Mouse (Mus musculus) frontal cortex, adult (tissue): ENCODE results near the gene Tmprss7.

Source experiments
- ATAC-seq: cut with Nextera tagmentation; 2 replicates; pipeline ENCODE4 v1.9.2; 2017; ENCODE audit warnings: mild to moderate bottlenecking, moderate library complexity, mixed read lengths; ENCODE audit not compliant: low TSS enrichment

Gene Tmprss7

DNA sequence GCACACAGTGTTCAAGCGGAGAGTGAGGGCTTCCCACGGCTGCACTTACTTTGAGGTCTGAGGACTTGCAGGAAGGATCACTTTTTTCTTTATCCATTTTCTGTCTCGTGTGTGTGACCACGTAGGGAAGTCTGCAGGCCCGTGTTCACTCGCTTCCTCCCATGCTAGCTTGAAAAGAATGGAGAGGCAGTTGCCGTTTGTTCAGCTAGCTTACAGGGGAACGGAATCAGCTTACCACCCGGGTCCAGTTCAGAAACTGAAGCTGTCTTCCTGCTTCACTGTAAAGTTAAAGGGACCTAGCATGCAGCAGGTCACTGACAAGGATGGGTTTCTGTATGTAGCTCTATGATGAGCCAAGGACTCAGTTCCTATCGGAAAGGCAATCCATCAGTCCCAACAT, at the start of gene Tmprss7:
Tmprss7 (minus strand) TSS at position 101 of the 400 bp plus-strand sequence.
- ATAC-seq: peak; percentile 25; the same call in 1 of the 2 replicates

DNA sequence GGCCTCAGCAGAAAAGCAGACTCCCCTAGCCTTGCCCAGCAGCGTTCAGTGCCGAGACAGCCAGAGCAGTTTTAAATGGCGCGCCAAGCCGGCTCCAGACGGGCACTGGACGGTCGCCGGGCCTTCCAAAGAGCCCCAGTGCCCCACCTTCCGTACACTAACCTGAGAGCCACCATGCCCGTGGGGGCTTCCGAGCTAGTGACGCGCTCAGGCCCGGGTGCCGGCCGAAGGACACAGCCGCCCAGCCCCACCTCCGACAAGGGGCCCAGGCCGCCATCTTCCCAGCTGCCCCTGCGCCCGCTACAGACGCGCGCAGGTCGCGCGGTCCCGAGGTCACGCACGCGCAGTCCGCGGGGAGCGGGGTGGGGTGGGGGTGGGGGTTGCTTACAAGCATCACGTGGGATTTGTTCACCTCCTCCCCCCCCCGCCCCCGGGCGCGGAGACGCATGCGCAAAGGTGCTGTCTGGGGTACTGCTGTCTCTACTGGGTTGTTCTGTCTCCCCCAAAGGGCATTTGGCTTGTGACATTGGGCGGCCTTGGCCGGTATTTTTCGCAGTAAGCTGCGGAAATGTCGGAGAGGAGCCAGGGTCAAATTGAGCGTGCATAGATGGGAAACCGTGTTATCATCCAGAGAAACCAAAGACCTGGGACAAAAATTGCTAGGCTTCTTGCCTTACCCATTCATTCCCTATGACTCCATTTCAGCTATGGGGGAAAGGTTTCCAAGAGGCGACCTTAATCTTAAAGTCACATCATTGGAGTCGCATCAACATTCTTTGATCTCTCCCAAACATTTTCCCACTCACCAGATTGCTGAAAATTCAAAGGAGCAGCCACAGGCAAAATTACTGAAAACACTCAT, 49.4 kb upstream of the Tmprss7 start, which contains the start of gene Abhd10:
Abhd10 (minus strand) TSS at position 341 of the 862 bp plus-strand sequence.
- peak; percentile 97 for ATAC-seq

DNA sequence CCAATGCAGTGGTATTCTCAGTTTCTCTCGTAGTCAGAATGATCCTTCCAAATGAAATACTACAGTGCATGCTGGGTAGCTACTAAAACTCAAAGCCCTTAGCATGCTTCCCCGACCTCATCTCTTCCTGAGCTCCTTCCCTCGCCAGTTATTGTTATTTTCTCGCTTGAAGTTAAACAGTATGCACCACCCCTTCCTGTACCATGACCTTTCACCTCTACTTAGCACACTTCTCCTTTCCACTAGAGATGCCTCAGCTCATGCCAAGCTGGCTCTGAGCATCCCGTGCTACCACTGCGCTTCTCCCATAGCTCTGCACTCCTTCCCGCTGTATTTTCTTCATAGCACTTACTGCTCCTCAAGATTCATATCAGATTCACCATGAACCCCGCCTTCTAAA, 44.4 kb upstream of the Tmprss7 start:
- no peak for ATAC-seq

DNA sequence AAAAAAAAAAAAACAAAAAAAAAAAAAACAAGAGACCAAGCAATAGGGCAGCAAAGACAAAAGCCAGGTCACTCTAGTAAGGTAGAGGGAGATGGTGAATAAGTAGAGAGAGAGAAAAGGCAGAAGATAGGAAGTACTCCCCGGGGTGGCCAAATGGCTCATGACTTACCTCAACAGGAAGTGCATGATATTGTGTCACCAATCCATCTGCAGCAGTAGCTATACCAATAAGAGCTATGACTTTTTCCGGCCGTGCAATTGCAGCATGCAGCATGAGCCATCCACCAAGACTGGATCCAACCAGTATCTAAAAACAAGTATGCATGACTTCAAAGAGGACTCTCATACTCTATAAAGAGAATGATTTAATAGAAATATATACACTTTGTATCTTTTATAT, 43.3 kb upstream of the Tmprss7 start:
- no peak for ATAC-seq

DNA sequence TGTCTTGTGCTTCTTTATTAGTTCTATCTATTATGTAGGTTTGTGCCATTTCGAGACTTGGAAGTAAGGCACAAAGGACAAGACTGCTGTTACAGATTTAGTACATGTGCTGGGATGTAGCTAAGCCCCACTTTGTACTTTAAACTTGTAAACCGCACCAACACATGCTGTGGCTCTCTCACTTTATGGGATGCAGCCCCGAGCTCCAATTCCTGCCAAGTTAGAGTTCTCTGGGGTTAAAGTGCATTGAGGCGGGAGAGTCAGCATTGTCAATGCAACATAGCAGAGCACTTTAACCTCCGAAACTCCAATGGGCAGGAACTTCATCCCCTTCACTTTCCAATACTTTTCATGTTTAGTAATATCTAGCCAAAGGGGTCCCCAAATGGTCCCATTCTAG, 35.7 kb upstream of the Tmprss7 start:
- ATAC-seq: no peak

DNA sequence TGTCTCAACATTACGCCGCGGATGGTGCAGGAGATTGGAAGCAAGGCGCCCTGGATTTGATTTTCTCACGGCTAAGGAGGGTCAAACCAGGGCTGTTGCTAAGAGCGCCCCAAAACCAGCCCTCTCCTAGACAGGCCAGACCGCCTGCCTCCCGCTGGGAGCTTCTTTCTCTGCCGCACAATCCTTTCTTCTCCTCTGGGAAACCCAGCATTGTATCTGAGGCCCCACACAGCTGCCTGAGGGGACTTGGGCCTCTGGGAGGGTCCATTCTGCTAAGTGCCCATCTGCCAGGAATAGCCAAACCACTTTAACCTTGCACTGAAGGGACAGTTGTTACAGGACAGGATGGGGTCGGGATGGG, 31.3 kb upstream of the Tmprss7 start:
- ATAC-seq: peak; percentile 25

DNA sequence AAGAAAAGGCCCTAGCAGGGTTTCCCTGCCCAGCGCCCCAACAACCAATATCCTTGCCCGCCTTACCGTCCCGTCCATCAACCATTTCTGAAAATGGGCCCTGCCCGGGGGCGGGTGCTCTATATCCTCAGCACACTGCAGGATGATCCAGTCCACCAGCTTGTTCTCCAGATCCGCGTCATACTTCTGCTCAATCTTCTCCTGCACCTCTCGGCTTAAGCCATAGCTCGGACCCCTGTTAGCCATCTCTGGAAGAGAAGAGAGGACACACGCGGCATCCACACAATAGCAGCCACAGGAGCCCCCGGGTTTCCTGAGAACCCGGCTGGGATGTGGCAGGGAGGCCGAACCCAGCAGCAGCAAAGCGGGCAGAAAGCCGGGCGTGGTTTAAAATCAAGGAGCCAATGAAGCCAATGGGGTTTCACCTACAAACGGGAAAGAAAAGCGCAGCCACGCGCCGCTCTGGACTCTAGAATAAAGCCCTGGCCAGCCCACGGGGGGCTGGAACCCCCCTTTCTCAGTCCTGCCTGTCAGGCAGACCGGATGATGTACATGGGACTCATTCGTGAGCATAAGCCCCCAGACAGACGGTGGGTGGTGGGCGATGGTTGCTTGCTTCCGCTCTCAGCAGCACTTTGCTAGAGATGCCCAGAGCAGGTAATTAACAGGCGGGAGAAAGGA, 30.7 kb upstream of the Tmprss7 start, which contains the start of gene Tagln3:
Tagln3 (minus strand) TSS at position 548 of the 681 bp plus-strand sequence.
- ATAC-seq: peak; percentile 64

DNA sequence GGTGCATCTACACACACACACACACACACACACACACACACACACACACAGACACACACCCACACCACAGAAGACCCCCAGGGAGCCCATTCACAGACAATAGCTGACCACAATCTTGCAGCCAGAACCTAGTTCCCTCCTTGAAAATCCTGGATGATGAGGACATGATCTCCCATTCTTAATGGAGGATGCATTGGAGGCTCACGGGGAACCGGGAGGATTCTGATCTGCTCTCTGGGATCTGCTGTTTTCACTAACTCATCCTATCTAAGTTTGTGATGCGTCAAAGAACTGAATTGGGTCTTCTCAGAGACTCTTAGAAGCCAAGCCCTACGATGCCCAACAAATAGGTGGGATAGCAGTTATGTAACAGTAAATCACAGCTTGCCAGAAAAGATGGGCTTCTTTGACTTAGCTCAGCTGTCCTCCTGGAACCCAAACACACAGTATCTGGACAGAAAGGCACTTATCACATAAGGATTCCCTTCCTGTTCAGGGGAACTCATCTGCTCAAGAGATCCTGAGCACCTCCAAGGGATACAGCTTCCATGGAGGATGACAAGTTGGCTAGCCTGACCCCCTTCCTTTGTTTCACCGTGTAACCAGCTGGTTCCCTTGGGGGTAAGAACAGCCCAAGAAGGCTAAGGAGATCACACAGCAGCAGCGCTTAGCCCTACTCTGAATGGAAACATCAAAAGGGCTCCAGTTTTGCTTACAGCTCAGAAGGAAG, 29.9 kb upstream of the Tmprss7 start:
- peak; percentile 24 for ATAC-seq

DNA sequence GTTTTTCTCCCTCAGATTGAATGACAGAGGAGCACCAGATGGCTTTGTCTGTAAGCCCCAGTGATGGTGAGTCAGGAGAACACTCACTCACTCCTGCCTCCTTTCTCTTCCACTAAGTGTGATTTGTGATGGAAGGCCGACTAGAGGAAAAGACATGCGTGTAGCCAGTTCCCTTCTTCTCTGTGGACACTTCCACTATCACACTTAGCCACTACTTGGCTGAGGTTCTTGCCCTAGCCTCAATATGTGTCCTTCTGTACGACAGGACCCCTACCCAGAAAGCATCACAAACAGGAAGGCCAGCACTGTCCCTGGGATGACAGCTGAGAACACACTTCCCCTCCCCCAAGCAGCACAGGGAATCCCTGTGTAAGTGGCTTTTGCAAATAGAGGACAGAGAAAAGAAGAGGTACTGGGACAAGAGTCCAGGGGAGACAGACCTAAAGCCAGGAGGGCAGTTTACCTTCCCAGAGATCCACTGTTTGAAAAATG, 29.0 kb upstream of the Tmprss7 start:
- ATAC-seq: peak; percentile 56

DNA sequence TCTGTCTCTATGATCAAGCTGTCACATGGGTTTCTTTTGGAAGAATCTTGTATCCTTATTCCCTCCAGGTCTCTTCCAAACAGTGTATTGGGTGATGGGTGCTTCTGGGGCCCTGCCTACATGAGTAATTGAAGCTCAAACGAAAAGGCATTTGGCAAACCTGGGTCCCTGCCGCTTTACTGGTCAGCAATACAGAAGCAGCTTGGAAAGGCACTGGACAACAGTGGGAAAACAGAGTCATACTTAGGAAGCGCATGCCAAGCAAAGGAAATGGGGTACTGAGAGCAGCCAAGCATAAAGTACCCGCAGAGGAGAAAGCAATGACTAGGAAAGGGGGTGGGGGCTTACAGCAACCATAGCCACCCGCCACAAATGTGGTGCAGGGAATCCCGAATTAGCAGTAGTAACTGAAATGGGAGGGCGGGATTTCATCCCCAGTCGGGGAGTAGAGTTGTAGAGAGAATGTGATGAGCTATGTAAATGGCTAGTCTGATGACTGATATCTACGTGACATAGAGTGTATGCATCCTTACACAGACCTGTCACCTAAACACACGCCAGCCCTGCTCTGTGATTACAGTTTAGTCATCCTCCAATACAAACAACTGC, 26.7 kb upstream of the Tmprss7 start:
- no peak for ATAC-seq

DNA sequence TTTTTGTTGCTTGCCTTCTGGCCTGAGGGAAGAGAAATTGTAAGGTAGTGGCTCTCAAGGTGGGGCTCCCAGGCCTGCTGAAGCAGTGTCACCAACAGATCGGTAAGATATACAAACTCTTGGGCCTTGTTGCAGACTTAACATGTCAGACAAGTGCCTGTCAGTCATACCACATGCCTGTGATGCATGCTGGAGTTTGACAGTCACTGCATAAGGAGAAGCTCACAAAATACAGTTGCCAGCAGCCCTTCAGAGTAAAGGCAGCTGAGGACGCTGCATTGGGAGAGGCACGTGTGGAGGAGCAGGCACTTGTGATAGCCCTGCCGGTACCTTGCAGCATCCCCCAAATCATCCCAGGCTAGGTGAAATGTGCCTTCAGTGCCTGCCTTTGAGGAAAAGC, 24.8 kb upstream of the Tmprss7 start:
- ATAC-seq: no peak

DNA sequence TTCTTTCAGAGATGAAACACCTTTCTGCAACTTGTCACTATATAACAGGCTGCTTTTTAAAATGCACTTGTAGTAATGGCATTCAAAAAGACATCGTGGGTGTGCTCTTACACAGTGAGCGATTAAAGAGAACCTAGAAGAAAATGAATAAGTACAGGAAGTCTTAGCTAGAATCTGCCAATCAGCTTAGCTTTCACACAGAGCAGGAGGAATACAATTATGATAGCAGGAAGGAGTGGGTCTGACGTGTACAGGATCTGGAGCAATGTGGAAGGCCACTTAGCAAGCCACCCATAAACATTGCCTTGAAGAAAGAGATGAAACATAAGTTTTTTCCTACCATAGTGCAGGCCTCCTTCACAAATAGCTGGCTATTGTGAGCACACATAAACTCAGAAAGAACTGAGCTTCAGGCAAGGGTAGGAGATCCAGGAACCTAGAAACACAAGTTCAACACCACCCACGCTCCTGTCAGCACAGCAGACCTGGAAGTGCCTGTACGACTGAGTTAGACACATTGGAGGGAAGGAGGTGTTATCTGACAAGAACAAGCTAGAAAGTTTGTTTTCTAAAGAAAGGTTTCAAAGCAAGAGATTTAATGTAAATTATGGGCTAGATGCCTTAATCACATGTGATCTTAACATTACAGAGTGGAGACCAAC, 21.2 kb upstream of the Tmprss7 start:
- peak; percentile 80 for ATAC-seq

DNA sequence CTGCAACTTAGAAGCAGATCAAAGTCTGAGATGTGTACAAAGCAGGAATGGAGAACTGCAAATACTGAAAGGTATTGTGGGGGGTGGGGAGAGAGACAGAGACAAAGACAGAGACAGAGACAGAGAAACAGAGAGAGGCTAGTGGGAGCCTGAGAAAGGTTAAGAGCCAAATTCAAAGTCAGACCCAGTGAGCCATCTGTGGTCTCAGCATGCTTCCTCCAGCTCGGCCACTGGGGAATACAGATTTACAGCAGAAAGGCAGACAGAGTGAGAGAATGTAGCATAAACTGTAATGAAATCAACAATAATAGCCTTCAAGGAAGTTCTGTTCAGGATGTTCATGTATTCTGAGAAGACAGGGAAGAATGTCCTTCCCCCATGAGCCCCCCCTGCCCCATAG, 20.4 kb upstream of the Tmprss7 start:
- ATAC-seq: no peak

DNA sequence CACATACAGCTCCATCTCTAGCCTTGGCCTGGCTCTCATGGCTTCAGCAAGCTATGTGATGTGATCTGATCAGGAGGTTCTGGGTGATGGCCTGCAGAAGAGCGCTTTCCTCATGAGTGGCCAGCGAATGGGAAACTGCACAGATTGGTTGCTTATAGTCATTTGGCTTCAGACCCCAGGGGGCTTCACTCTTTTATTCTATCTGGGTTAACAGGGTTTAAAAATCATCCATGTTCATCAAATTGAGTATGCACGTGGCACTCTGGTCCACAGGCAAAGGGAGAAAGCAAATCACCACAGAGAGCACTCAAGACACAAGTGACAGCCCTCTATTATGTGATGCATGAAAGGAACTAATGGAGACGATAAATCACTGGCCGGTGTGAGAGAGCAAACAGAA, 19.8 kb upstream of the Tmprss7 start:
- no peak for ATAC-seq

DNA sequence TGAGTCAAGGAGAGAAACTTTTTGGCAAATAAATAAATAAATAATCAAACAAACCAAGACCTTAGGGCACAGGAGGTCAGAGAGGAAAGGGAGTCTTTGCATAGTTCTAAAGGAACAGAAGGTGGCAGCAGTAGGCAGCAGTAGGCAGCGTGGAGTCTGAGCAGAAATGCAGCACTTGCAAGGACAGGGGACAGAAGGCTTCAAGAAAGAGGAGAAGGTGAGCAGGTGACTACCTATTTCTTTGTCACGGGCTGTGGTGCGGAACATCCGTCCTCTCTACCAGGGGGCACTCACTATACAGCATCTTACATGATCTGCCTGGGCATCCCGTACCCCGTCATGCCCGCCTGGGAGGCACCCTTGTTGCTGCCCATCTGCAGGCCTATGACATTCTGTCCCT, 17.8 kb upstream of the Tmprss7 start:
- 0 out of 2 replicates have a peak, but pooled peaks have one; percentile 22 for ATAC-seq

DNA sequence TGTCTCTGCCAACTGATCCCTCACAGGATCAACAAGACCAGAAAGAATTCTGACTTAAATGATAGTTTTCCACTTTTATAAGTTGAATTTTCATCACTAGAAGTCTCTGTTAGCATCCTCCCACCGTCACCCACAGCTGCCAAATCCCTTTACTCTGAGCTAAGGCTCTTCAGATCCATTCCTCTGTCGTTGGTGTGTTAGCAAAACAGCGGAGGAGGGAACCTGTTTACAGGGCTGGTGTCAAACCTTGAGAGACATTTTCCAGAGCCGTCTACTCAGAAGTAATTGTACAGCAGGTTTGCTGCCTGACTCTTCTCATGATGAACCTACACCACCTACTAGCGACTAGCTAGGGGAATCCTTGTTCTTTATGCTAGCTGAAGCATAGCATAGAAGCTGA, 5.8 kb upstream of the Tmprss7 start:
- peak; percentile 91 for ATAC-seq

DNA sequence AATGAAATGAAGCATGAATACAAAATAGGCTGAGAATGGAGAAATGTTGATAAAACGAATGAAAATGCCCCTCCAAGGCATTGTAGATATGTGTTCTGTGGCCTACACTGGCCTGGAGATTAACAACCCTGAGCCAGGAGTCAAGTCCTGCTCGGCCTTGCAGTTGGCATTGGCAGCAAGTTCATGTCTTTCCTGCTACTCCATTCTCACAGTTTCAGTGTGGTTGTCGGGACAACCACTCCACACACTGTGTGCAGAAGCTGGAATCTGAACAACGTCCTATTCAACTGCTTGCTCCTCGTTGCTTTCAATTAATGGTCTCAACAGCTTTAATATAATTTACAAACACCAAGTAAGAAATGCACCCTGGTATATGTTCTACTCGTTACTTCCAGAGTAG, 4.5 kb upstream of the Tmprss7 start:
- no peak for ATAC-seq

DNA sequence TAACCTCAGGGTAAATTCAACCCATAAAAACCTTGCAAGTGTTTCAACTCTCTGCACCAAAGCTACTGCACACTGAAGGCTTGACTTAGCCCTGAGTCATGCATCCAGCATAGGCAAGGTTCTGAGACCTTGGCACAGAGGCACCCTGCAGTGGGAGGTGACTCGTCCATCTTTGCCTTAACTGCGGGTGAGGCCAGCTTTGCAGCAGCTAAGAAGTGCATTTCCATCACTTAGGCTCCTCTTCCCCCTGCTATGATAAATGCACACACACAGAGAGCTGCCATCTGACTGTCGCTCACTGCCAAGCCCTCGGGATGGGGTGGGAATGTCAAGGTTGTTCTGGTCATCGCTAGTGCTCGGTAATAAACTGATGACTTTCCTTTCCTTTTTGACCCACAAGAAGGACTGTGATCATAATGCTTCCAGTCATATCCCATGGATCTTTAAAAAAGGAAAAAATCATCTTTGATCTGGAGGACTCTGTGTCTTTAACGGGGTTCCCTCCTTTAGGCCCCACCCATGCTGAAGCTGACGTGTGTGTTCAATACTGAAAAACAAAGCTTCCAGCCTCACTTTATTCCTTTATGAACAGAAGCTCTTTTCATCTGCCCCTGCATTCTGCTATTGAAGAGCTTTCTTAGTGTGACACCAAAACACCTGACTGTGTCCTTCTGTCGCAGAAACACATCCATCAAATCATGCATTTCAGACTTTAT, 2.1 kb upstream of the Tmprss7 start:
- ATAC-seq: no peak

DNA sequence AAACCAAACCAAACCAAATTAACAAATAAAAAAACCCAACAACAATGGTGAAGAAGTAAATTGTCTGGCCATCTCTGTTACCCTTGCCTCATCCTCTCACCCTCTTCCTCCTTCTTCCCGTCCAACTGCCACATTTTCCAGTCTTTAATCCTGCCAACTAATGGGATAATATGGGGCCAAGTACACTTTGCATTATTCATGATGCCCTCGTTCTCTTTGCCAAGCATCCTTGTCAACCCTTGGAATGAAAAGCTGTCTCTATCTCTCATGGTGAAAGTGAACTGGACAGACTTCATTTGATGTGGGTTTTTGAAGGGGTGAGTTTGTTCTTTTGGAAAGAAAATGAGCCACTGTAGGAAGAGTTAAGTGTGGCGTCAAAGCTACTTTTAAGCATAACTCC, 607 bp downstream of the Tmprss7 start:
- ATAC-seq: no peak

DNA sequence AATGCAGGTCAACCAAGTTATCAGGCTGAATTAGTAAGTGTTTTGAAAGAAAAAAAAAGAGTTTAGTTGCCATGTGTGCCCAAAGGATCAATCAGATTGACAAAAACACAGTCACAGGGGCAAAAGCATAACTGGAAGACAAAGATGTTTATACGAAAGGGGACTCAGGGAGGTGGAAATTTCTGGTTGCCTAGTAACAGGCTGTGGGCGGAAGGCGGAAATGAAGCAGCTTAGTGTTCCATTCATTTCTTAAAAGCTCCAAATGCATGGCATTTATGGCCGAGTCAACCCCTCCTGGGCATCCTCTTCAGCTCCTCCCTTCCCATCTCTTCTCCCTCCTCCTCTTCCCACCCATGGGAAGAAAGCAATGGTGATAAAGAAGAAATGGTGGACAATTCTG, 3.3 kb downstream of the Tmprss7 start:
- ATAC-seq: peak; percentile 48

DNA sequence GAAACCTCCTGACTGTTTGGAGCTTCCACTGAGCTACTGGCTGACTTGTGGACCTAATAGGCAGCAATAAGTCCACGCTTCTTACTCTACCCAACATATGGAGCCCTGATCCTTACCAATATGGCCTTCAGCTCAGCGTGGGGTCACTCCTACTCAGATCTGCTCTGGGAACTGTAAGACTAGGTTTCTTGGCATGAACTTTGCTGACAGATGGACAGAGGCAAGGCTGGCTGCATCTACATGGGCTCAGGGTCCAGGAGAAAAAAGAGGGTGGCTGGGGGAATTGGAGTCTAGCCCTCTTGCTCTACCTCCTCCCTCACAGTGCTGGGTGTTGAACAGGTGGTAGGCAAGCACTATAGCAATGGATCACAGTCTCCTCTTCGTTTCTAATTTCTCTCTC, 6.6 kb downstream of the Tmprss7 start:
- no peak for ATAC-seq
